Comparison of ENCODE assay signal across 22 mouse cellular contexts in genomic region chr11:56750639-56751038, GRCm38 (mm10).
DNase-seq lines count a peak whose midpoint lies in the region; ATAC-seq and TF ChIP-seq lines count a peak whose summit lies in the region.
"Had no signal": no experiment of that assay in that cellular context is flagged by ENCODE, and none has a peak within 500 bp of the region (broad histone marks: within the 10 kb centered on the region; RNA-seq: fewer than 3 reads in every experiment).

No protein-coding gene starts in this region.

- H3K27me3 ChIP-seq in forebrain, embryonic 11.5 days (ENCODE audit: control insufficient read depth, insufficient read depth, low read length), result no peaks in the 10 kb centered on the region
- no peaks in the 10 kb centered on the region for H3K27me3 ChIP-seq in forebrain, embryonic 15.5 days
- H3K27me3 ChIP-seq in E14TG2a.4 (ENCODE audit: insufficient read depth, low read length), result peaks cover 9% of the 10 kb centered on the region
- H3K27me3 ChIP-seq: embryonic facial prominence, embryonic 12.5 days; Patski had no signal

- TF ChIP-seq CTCF in layer of hippocampus, adult 2 months (conservative IDR thresholded peaks at IDR 0.05), result no peak
- no peak for TF ChIP-seq CTCF in E14TG2a.4 (conservative IDR thresholded peaks at IDR 0.05; ENCODE audit: low read length)

- no peaks in the 10 kb centered on the region for H3K36me3 ChIP-seq in forebrain, embryonic 11.5 days (ENCODE audit: control insufficient read depth, insufficient read depth, low read length)
- no peaks in the 10 kb centered on the region for H3K36me3 ChIP-seq in forebrain, embryonic 15.5 days
- no peaks in the 10 kb centered on the region for H3K36me3 ChIP-seq in E14TG2a.4 (ENCODE audit: insufficient read depth, low read length)
- H3K36me3 ChIP-seq: embryonic facial prominence, embryonic 12.5 days; heart, embryonic 10.5 days had no signal

- H3K9ac ChIP-seq in forebrain, embryonic 11.5 days (ENCODE audit: low read length), result no peak overlapping the region
- no peak overlapping the region for H3K9ac ChIP-seq in forebrain, embryonic 15.5 days (replicated peaks)
- H3K9ac ChIP-seq: embryonic facial prominence, embryonic 12.5 days; hindbrain, embryonic 14.5 days had no signal

- ATAC-seq in forebrain, embryonic 11.5 days (replicated peaks; ENCODE audit: low FRiP score), result 0 out of 2 replicates have a peak, but pooled peaks have one; percentile 30
- no peak for ATAC-seq in forebrain, embryonic 15.5 days (replicated peaks)
- ATAC-seq: CD4-positive, CD25-positive, alpha-beta regulatory T cell, adult 4 months; inflammation-experienced regulatory T-cells, adult 6 months; Patski had no signal

- no peaks in the 10 kb centered on the region for H3K9me3 ChIP-seq in forebrain, embryonic 11.5 days (ENCODE audit: control insufficient read depth, low read length)
- no peaks in the 10 kb centered on the region for H3K9me3 ChIP-seq in forebrain, embryonic 15.5 days
- H3K9me3 ChIP-seq in E14TG2a.4 (ENCODE audit: low read length), result no peaks in the 10 kb centered on the region
- H3K9me3 ChIP-seq: embryonic facial prominence, embryonic 12.5 days; heart, embryonic 10.5 days had no signal

- no peak overlapping the region for H3K27ac ChIP-seq in forebrain, embryonic 11.5 days (ENCODE audit: low read depth, low read length)
- H3K27ac ChIP-seq in forebrain, embryonic 15.5 days (replicated peaks), result no peak overlapping the region
- H3K27ac ChIP-seq in layer of hippocampus, adult 2 months, result peak overlapping the region; percentile 62; the same call in 1 of the 2 replicates
- H3K27ac ChIP-seq: embryonic facial prominence, embryonic 12.5 days; heart, embryonic 10.5 days; hindbrain, embryonic 14.5 days had no signal

- H3K4me1 ChIP-seq in forebrain, embryonic 11.5 days (replicated peaks; ENCODE audit: control insufficient read depth, insufficient read depth, low read length), result peaks cover 3% of the 10 kb centered on the region; the same call in 1 of the 2 replicates
- H3K4me1 ChIP-seq in forebrain, embryonic 15.5 days, result peaks cover 14% of the 10 kb centered on the region
- peaks cover 11% of the 10 kb centered on the region for H3K4me1 ChIP-seq in E14TG2a.4 (replicated peaks; ENCODE audit: low read depth, low read length)
- H3K4me1 ChIP-seq: embryonic facial prominence, embryonic 12.5 days; heart, embryonic 10.5 days had no signal

- WGBS in forebrain, embryonic 11.5 days, result 37% methylated on average over 8 of the region's 8 CpGs
- 39% methylated on average over 8 of the region's 8 CpGs for WGBS in forebrain, embryonic 15.5 days

- no peak overlapping the region for H3K4me3 ChIP-seq in forebrain, embryonic 11.5 days (ENCODE audit: low read depth, low read length)
- H3K4me3 ChIP-seq in forebrain, embryonic 15.5 days, result no peak overlapping the region
- H3K4me3 ChIP-seq in layer of hippocampus, adult 2 months, result no peak overlapping the region
- 0 out of 2 replicates have a peak overlapping the region, but pooled peaks have one; percentile 7 for H3K4me3 ChIP-seq in E14TG2a.4 (replicated peaks; ENCODE audit: low read length)
- H3K4me3 ChIP-seq: embryonic facial prominence, embryonic 12.5 days; heart, embryonic 10.5 days had no signal

- no peak overlapping the region for H3K4me2 ChIP-seq in forebrain, embryonic 11.5 days (ENCODE audit: low read depth, low read length, severe bottlenecking)
- no peak overlapping the region for H3K4me2 ChIP-seq in forebrain, embryonic 15.5 days (replicated peaks)
- H3K4me2 ChIP-seq: embryonic facial prominence, embryonic 12.5 days; hindbrain, embryonic 14.5 days had no signal

- no peak for DNase-seq in forebrain, embryonic 11.5 days (ENCODE audit: low spot score)
- DNase-seq in layer of hippocampus, adult 2 months (ENCODE audit: low spot score in 2 of 2), result no peak
- no peak for DNase-seq in layer of hippocampus, adult 9-11 months
- peak; percentile 61 for DNase-seq in retina, embryonic 14.5 days (ENCODE audit: low spot score)
- DNase-seq in cerebellum, postnatal 36 days, result no peak
- DNase-seq: adrenal gland, adult 8-10 months; adrenal gland, postnatal 36 days; B cell, adult 2 months; cerebellum, adult 2 months; cerebellum, postnatal 10 days; gastrocnemius, postnatal 36 days; heart, adult 11 months; heart, postnatal 10 days; heart, postnatal 4 days had no signal
